8 mouse cellular contexts compared by ENCODE assay signal in genomic region chr11:5789754-5790333, GRCm38 (mm10). TPM values are rescaled to one million over a fixed set of nuclear protein-coding genes. Genes with fewer than 3 reads are reported as not detected.
DNase-seq lines count a peak whose midpoint lies in the region; ATAC-seq and TF ChIP-seq lines count a peak whose summit lies in the region.

No protein-coding gene starts in this region.

- TF ChIP-seq POLR2A in bone marrow, adult 2 months (IDR thresholded peaks at IDR 0.05; ENCODE audit: borderline replicate concordance, control insufficient read depth, low read depth, low read length), result no peak

- H3K4me3 ChIP-seq in heart, embryonic 15.5 days, result peak overlapping the region; percentile 91
- peak overlapping the region; percentile 93 for H3K4me3 ChIP-seq in bone marrow, adult 2 months (replicated peaks; ENCODE audit: control insufficient read depth, low read depth, low read length)
- peak overlapping the region; percentile 82 for H3K4me3 ChIP-seq in intestine, embryonic 16.5 days (ENCODE audit: low read length)

- H3K4me2 ChIP-seq in heart, embryonic 15.5 days, result peak overlapping the region; percentile 86
- peak overlapping the region; percentile 75 for H3K4me2 ChIP-seq in intestine, embryonic 16.5 days (ENCODE audit: low read depth, low read length)

- H3K27me3 ChIP-seq in heart, embryonic 15.5 days, result no peaks in the 10 kb centered on the region
- H3K27me3 ChIP-seq in intestine, embryonic 16.5 days (replicated peaks; ENCODE audit: control insufficient read depth, insufficient read depth, low read length), result no peaks in the 10 kb centered on the region

- peak overlapping the region; percentile 89; the same call in 1 of the 2 replicates for H3K9ac ChIP-seq in heart, embryonic 15.5 days
- H3K9ac ChIP-seq in intestine, embryonic 16.5 days (ENCODE audit: low read depth, low read length), result peak overlapping the region; percentile 75; the same call in 1 of the 2 replicates

- no peak for ATAC-seq in heart, embryonic 15.5 days (replicated peaks; ENCODE audit: insufficient number of reproducible peaks, insufficient read depth, low FRiP score, low read depth)
- ATAC-seq in intestine, embryonic 16.5 days, result no peak

- DNase-seq in heart, postnatal 25 days (ENCODE audit: low spot score), result no peak
- DNase-seq in naive thymus-derived CD4-positive, alpha-beta T cell, adult 2 months (ENCODE audit: low read depth), result peak; percentile 30
- no peak for DNase-seq in thymus, postnatal 0 days (ENCODE audit: low spot score)
- DNase-seq in embryo, embryonic 10 days (ENCODE audit: low spot score), result no peak
- no peak for DNase-seq in cerebellum, adult 8-10 months

- WGBS in heart, embryonic 15.5 days, result 63% methylated on average over 3 of the region's 3 CpGs
- 5% methylated on average over 3 of the region's 3 CpGs for WGBS in bone marrow, adult 2 months
- 70% methylated on average over 3 of the region's 3 CpGs for WGBS in intestine, embryonic 16.5 days

- H3K9me3 ChIP-seq in heart, embryonic 15.5 days (replicated peaks), result no peaks in the 10 kb centered on the region
- no peaks in the 10 kb centered on the region for H3K9me3 ChIP-seq in intestine, embryonic 16.5 days (ENCODE audit: control insufficient read depth, low read length)

- 0 out of 2 replicates have a peak overlapping the region, but pooled peaks have one; percentile 11 for H3K27ac ChIP-seq in heart, embryonic 15.5 days
- H3K27ac ChIP-seq in bone marrow, adult 2 months (ENCODE audit: control insufficient read depth, insufficient read depth, low read depth, low read length, poor library complexity), result peak overlapping the region; percentile 100
- peak overlapping the region; percentile 93 for H3K27ac ChIP-seq in intestine, embryonic 16.5 days (ENCODE audit: low read length)

- intact Hi-C loops in heart, postnatal 25 days (cut with DNase I), result loop anchor here (2.0 to 5.0 kb wide), 3 partner anchors 29 to 97 kb away; partner anchors contain the start of gene Polm

- no peak for TF ChIP-seq CTCF in bone marrow, adult 2 months (IDR thresholded peaks at IDR 0.05; ENCODE audit: control insufficient read depth, insufficient read depth, low read length)

- peaks cover 20% of the 10 kb centered on the region for H3K4me1 ChIP-seq in heart, embryonic 15.5 days (replicated peaks)
- peaks cover 8% of the 10 kb centered on the region for H3K4me1 ChIP-seq in bone marrow, adult 2 months (ENCODE audit: control insufficient read depth, insufficient read depth, low read length)
- H3K4me1 ChIP-seq in intestine, embryonic 16.5 days (ENCODE audit: control insufficient read depth, insufficient read depth, low read length), result peaks cover 14% of the 10 kb centered on the region

- peaks cover 26% of the 10 kb centered on the region for H3K36me3 ChIP-seq in heart, embryonic 15.5 days
- peaks cover 3% of the 10 kb centered on the region; the same call in 1 of the 2 replicates for H3K36me3 ChIP-seq in intestine, embryonic 16.5 days (ENCODE audit: control insufficient read depth, insufficient read depth, low read length)

RNA-seq across cellular contexts. Expression of gene Dbnl, which starts 1.6 kb away (rescaled TPM):
- 64.4 and 82.3 TPM in 2 replicates for polyA plus RNA-seq in heart, embryonic 15.5 days (2015; fragmentation: Nextera tagmentation; extraction: Ambion mirVana)
- total RNA-seq in heart, postnatal 25 days (2021), result 10 to 100 TPM; 26.1 to 27.2 TPM
- polyA plus RNA-seq in bone marrow, adult 2 months (2011; ENCODE audit: insufficient read depth, insufficient read length, low replicate concordance, missing spikeins), result 48.8 and 72.4 TPM in 2 replicates
- polyA plus RNA-seq in intestine, embryonic 16.5 days (2015; fragmentation: Nextera tagmentation; extraction: Ambion mirVana), result 141 and 147 TPM in 2 replicates
- polyA plus RNA-seq in thymus, postnatal 0 days (2015; fragmentation: Nextera tagmentation; extraction: Ambion mirVana), result 134 and 147 TPM in 2 replicates

RNA-seq across cellular contexts. Expression of gene Pgam2, which starts 13.7 kb away (rescaled TPM):
- 876 and 993 TPM in 2 replicates for polyA plus RNA-seq in heart, embryonic 15.5 days (2015; fragmentation: Nextera tagmentation; extraction: Ambion mirVana)
- total RNA-seq in heart, postnatal 25 days (2021), result 100 to 1,000 TPM; 914 to 924 TPM
- 3.9 and 8.6 TPM in 2 replicates for polyA plus RNA-seq in bone marrow, adult 2 months (2011; ENCODE audit: insufficient read depth, insufficient read length, low replicate concordance, missing spikeins)
- polyA plus RNA-seq in intestine, embryonic 16.5 days (2015; fragmentation: Nextera tagmentation; extraction: Ambion mirVana), result 17.8 and 23.4 TPM in 2 replicates
- 29.5 and 35.8 TPM in 2 replicates for polyA plus RNA-seq in thymus, postnatal 0 days (2015; fragmentation: Nextera tagmentation; extraction: Ambion mirVana)

RNA-seq across cellular contexts. Expression of gene Urgcp, which starts 27.7 kb away (rescaled TPM):
- polyA plus RNA-seq in heart, embryonic 15.5 days (2015; fragmentation: Nextera tagmentation; extraction: Ambion mirVana), result 32.8 and 34.0 TPM in 2 replicates
- total RNA-seq in heart, postnatal 25 days (2021), result 10 to 100 TPM; 56.7 to 68.6 TPM
- 4.8 and 6.3 TPM in 2 replicates for polyA plus RNA-seq in bone marrow, adult 2 months (2011; ENCODE audit: insufficient read depth, insufficient read length, low replicate concordance, missing spikeins)
- polyA plus RNA-seq in intestine, embryonic 16.5 days (2015; fragmentation: Nextera tagmentation; extraction: Ambion mirVana), result 21.6 and 23.7 TPM in 2 replicates
- 18.1 and 20.6 TPM in 2 replicates for polyA plus RNA-seq in thymus, postnatal 0 days (2015; fragmentation: Nextera tagmentation; extraction: Ambion mirVana)

RNA-seq across cellular contexts. Expression of gene Polm, which starts 48.0 kb away (rescaled TPM):
- 6.0 and 7.6 TPM in 2 replicates for polyA plus RNA-seq in heart, embryonic 15.5 days (2015; fragmentation: Nextera tagmentation; extraction: Ambion mirVana)
- total RNA-seq in heart, postnatal 25 days (2021), result 1 to 10 TPM; 3.0 to 3.6 TPM
- polyA plus RNA-seq in bone marrow, adult 2 months (2011; ENCODE audit: insufficient read depth, insufficient read length, low replicate concordance, missing spikeins), result 16.8 and 42.5 TPM in 2 replicates
- polyA plus RNA-seq in intestine, embryonic 16.5 days (2015; fragmentation: Nextera tagmentation; extraction: Ambion mirVana), result 12.5 and 13.3 TPM in 2 replicates
- 8.7 and 9.5 TPM in 2 replicates for polyA plus RNA-seq in thymus, postnatal 0 days (2015; fragmentation: Nextera tagmentation; extraction: Ambion mirVana)

Comparison
In these comparisons a context has a peak if more than half of its experiments do, and no peak if none do; other contexts are left out.
1. H3K27ac ChIP-seq: peak in every context shown above with its lines; median percentile 100 in bone marrow, adult 2 months; 93 in intestine, embryonic 16.5 days; 11 in heart, embryonic 15.5 days.
2. RNA of gene Pgam2, which starts 13.7 kb away (polyA plus RNA-seq): 876 to 993 TPM in heart, embryonic 15.5 days; 29.5 to 35.8 TPM in thymus, postnatal 0 days, 17.8 to 23.4 TPM in intestine, embryonic 16.5 days and 3.9 to 8.6 TPM in bone marrow, adult 2 months; every median in the first group is over 10 times any median in the second.
3. Peak in every context shown above with its lines, with median percentiles within 50 percentile points of each other: H3K4me3 ChIP-seq.